Mouse (Mus musculus) right cerebral cortex, postnatal 25 days (tissue): ENCODE results near the gene Vti1a.

Source experiments
- DNase-seq: peaks from one replicate; pipeline ENCODE4 v3.0.0; 2022

Gene Vti1a

DNA sequence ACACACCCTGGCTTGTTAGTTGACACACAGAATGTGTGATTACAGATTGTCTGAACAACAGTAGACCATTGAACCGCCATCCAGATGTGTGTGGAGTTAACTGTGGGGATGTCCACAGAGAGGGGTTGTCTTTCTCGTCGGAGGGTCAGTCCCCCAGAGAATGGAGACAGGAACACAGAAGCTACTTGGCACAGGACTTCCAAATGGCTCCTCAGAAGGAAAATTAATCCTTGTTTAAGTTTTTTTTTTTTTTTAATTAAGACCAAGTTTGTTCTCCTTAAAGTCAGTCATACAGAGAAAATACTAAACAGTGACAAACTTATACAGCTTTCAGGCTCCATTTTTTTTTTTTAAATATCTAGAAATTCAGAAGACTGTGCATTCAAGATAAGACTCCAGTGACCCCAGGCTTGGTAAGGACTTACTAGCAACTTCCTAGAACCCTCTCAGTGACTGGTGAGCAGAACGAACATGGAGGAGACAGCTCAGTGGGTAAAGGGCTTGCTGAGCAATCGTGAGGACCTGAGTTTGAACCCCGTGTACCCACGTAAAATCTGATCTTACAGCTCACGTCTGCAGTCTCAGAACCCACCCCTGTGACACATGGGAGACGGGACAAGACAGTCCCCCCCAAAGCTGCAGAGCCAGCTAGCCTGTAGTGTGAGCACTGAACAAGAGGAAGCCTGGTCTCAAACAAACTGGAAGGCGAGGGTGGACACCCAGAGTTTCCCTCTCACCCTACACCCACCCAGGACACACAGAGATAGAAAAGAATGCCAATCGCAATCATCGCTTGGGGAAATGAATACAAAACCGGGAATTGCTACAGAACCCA lies 248.2 kb downstream of the Vti1a start:
- DNase-seq: no peak

DNA sequence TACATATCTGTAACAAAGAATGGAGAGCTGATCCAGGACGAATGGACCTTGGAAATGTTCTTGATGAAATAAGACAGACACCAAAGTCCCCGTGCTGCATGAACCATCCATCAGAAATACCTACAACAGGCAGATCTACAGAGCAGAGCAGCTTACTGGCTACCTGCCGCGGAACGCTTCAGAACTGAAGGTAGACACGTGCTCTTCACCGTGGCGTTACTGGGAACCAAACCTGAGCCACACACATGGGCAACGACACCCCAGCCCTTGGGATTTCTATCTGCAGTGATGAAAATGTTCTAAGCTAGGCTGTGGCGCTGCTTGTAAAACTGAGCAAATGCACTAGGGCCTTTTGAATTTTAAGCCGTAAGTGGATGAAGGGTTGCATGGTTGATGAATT lies 249.0 kb downstream of the Vti1a start:
- no peak for DNase-seq

DNA sequence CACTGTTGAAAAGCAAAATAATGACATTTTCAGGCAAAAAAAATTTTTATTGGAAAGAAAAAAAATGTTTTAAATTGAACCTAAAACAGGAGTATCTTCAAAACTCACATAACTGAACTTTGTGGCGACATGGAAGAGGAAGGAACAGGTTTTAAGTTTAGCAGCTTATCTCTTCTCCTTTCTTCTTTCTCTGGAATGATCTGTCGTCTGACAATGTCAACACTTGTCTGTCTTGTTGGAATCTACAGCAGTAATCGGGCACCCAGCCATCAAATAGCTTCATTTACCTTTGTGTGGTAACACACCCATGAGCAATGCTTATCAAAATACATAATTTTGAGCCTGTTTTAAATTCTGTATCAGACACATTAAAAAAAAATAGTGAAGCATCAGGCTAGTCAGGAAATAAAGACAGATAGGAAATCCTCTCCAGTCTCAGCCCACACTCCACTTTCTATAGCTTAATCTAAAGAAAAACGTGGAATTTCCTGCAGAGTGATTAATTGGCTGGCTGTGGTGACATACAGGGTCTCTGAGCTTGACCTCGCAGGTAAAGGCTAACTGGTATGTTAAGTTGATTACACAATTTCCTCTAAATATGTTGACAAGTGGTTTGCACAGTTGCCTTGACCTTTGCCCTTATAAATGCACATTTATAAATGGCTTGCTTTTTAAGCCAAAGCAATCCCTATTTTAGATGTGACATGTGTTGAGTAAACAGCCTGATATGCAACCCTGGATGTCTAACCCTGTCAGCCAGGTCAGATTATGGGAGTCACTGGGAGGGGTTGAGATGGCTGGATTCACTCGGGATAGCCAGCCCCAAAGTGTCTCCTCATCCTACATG lies 249.7 kb downstream of the Vti1a start:
- DNase-seq: no peak

DNA sequence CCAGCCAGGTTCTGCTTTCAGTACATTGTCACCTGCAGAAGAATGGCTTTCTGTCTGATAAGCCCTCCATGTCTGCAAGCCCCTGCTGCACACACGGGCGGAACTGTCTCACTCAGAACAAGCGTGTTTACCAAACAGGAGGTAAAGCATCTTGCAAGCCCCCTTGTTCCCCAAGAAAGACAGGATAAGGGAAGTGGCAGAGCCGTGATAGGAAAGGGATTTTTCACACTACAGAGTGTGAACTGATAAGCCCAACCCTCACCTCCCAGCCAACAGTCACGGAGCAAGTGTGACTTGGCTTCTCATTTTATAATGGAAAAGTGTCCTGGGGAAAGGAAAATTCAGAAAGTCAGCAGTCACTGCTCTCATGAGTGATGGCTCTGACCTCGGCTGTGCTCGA lies 253.0 kb downstream of the Vti1a start:
- no peak for DNase-seq

DNA sequence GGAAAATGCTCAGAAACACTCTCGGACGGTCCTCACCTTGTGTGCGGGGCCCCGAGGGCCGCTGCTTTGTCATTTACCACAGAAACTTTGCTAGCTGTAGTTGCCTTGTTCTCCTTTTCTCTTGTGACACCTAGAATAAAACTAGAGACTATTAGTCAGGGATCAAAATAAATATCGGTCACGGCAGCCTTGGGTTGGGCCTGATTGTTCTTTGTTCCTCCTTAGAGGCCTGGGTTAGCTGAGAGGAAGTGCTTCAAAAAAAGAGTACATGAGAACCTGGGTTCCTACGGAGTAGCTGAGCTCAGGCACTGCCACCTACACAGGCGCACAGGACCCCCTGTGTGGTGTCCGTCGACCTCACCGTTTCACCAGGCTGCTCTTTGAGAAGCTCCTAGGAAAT lies 253.8 kb downstream of the Vti1a start:
- DNase-seq: no peak

DNA sequence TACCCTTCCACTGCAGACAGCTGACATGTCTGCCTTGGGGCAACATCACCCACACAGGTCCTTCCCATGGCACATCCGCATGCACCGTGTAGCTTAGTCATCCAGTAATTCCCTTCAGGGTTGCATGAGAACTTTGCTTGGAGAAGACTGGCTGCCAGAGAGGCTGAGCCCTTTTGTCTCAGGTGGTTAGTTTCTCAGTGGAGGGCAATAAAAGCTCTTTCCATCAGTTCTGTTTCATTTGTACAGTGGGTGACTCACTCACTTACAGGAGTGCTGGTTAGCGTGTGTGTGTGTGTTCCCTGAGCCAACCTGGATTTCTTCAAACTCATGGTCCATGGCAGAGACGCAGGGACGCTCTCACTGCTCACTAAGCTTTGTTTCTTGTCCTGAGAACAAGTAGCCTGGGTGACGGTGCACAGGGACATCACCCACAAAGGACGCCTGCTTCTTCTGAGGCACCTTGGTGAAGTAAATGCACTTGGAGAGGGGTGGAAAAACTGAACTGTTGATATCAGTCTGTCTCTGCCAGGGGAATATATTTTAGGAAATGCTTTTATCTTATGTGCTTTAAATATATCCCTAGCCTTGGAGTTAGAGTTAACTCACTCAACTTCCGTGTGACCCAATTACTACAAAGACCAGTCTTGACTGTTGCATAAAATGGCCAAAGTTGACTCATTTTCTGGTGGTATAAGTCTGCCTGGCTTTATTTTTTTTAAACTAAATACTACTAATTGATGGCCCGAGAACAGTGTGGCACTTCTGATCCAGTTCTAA lies 254.6 kb downstream of the Vti1a start:
- no peak for DNase-seq

DNA sequence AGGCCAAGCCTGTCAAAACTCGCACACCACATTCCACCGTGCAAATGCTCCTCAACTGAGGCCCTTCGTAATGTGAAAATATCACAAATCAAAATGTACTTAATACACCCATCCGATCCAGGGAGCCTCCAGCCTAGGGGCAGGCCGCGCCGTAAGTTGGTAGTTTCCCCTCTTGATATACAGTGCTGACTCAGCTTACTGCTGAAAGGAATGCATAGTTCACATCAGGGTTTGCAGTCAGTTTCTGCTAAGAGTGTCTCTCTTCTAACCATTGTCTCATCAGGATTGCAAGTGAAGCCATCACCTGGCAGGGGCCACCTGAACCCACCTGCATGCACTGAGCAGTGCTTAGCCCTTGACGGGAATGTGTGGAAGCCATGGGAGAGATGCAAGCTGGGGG lies 255.4 kb downstream of the Vti1a start:
- DNase-seq: no peak

DNA sequence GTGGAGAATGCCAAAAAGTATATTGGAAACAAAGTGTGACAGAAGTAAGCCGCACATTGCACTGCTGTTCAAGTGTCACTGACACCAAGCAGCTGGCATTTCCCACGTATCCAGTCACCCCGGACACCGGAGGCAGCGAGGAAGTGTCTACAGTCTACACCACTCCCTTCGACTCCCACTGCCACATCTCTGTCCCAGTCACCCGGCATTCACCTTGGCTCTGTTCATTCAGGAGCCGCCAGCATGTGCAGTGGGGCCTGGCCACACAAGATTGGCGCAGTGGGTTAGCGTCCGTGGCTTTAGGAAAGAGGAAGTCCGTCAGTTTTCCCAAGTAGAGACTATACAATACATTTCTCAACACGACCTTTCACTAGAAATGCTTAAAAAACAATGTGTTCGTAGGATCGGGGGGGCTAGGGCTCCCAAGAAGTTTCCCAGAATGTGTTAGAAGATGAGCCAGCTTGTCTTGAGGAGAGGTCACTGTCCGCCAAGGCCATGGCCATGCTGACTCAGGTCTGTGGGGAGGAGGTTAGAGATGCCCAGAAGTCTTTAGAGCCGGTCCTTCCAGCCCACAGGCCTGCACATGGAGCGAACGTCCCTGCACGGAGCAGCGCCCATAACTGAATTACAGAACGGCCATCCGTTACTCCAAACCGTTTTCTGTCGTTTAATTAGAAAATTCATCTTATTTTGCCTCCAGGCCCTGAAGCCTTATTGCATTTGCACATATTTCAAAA lies 261.4 kb downstream of the Vti1a start:
- no peak for DNase-seq

DNA sequence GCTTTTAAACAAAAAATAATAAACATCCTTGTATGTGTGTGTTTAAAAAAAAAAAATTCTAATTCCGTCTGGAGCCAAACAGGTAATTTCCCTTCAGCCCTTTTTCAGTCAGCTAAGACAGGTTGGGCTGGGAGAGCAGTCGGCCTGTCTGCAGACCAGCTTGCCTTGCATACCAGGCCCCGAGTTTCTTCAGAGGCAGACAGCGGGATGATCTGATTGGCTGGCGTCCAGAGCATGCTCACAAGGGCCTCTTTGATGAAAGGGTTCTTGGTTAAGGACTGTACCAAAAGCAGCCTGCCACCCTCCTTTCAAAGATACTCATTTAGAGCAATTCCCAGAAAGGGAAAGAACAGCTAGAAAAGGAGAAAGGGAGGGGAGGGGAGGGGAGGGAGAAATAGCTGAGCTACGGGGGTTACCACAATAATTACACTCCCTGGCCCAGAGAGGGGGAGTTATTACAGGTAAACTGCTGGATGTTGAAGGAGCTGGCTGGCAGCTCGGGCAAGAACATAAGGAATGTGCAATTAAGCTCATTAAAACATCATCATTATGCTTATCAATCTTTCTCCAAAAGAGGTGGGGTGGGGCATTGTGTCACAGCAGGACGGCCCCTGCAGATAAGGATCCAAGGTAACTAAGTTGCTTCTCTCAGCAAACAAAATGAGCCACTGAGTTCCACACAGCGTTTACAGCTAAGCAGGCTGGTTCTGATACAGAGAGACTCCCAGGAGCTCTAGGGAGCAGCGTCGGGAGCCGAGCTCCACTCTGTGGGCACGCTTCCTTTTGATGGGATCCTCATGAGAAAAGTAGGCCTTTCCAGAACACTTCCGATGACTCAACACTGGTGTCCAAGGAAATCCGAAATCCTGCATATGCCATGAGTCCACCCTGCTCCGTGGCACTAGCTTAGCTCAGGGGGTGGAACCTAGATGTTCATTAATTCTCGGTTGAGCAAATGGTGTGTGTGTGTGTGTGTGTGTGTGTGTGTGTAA lies 262.3 kb downstream of the Vti1a start:
- DNase-seq: no peak

DNA sequence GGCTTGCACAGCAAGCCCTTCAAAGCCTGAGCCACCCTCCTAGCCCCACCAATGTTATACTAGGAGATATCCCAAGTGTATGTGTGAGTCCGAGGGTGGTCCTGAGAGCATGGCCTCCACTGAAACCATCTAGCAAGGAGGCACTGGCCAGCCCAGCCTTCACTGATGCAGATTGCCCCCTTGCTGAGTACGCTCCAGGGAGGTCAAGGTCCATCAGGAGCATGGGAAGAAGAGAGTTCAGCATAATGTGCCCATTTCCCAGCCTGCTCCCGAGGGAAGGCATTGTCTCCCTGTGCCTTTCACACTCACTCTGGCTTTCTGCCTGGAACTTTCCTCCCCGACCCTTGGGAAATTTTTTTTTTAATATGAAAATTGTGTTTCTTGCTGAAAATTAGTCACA lies 263.2 kb downstream of the Vti1a start:
- no peak for DNase-seq

DNA sequence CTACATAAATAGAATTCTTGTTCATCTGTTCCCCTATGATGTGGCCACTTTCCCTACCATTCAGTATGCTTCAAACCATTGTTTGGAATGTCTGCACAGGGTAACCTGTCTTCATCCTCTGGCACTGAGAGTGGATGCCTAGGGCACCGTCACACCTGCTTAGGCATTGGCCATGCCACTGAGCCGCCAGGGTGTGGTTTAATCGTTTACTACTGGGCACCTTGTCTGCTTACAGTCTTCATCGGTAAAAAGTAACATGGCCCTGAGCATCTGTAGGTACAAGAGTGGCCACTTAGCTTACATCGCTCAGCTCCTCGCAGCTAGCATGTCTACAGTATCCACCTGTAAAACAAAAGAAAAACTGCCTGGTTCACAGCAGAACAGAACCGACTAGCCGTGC lies 264.1 kb downstream of the Vti1a start:
- DNase-seq: no peak

DNA sequence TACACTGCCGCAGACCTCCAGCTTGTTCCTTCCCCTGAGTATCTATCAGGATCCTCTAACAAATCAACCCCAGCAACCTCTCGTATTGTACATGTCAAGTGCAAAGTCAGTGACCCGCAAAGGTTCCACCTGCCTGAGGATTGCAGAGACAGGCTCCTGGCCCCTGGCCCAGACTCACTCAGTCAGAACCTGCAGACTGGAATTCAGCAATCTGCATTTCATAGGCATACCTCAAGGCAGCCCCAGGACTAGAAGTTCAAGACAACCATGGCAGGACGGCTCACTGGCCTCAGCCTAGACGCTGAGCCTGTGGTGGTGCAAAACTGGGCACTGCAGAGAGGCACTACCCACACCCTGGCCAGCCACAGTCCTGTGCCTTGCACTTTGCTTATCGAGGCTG lies 264.6 kb downstream of the Vti1a start:
- DNase-seq: no peak

DNA sequence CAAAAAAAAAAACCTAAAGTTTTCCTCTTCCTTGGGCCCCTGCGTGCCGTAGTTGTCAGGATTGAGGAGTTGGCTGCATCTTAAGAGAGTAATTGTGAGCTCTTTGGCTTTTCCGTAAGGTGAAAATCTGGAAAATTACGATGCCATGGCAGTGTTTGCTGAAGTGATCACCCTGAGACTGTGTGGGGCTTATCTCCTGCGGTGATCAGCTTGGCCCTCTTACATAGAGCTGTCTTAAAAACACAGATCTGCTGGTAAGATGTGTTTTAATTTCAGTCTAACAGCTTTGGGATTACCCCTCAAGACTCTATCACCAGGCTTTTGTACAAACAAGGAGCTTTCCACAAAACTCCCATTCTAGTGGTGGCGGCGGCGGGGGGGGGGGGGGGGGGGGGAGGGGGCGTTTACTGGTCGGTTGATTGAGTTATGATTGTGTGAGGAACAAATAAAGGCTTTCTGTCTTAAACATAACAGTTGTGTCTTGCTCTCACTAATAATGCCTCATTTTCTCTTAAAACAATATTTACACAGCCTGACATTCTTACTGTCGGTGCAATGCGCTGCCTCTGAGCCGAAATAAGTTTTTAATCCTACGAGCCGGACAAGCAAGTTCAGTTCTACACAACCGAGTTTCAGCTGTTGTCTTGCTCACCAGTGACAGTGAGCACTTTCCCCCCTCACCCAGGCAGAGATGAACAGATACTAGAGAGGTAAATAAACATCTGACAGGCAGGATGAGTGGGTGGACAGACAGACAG lies 267.0 kb downstream of the Vti1a start:
- no peak for DNase-seq

DNA sequence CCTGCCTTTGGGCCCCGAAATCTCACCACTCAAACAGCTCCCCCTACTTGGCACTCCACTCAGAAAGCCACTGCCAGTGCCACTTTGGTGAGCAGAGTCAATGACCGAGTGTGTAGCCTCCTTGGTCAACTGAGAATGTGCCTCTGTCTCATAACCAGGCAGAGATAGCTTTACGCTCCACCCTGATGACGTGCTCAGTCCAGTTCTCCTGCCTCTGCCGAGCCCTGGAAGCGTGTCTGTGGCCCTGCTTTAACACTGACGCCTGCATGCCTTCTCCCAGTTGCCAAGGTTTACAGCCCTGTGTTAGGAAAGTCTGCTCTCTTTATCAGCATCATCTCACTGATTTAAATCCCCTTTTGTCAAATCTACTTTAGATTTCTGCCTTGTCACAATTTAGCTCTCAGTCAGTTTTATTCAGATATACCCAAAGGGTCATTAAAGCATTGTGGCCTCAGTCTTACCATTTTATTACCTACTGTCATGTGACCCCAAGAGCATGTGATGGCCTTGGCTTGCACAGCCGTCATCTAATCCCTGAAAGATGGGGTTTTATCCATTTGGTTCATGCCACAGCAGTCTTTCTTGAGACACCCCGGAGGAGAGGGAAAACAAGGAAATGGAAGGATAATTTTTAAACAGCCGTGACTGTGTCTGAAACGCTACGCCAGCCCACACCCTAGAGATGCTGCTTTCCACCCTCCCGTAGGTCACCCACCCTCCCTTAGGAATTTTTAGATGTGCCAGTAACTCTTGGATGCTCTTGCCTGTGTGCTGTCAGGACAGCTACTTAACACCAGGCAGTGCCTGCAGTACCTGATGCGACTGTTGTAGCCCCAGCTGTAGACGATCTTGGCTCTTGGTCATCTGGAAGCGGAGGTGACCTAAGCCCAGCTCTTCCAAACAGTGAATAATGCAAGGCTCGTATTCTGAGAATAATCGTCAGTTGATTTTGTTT lies 269.5 kb downstream of the Vti1a start:
- no peak for DNase-seq

DNA sequence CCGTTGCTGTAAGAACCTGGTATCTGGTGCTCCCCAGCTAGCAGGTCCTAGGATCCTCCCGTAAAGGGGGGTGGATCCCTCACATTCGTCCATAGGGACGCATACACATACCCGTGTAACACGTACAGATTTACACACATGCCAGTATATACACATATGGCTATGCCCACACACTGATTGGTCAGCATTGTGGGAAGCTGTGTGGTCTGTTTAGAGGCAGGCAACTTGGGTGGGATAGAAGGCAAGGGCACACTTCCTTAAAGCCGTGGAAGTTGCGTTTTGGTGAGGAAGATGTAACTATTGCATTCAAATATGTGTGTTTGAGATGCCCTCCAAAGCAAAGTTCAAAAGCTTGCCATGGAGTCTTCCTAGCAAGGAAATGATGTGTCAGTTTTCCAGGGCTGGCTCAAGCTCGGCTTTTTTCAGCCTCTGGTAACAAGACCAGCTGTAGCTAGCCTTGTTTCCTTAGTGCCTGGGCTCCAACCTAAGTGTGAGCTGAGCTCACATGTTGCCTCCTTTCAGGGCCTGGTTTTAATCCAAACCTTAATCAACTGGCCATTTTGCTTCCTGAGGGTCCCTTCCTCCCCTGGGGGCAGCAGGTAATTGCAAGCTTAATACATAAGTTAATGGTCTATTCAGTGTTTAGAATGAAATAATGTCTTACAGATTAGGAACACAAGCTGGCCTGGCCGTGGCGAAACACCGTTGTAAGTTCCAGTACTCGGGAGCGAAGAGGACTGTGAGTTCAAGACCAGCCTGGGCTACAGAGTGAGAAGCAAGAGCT lies 271.7 kb downstream of the Vti1a start:
- DNase-seq: no peak

DNA sequence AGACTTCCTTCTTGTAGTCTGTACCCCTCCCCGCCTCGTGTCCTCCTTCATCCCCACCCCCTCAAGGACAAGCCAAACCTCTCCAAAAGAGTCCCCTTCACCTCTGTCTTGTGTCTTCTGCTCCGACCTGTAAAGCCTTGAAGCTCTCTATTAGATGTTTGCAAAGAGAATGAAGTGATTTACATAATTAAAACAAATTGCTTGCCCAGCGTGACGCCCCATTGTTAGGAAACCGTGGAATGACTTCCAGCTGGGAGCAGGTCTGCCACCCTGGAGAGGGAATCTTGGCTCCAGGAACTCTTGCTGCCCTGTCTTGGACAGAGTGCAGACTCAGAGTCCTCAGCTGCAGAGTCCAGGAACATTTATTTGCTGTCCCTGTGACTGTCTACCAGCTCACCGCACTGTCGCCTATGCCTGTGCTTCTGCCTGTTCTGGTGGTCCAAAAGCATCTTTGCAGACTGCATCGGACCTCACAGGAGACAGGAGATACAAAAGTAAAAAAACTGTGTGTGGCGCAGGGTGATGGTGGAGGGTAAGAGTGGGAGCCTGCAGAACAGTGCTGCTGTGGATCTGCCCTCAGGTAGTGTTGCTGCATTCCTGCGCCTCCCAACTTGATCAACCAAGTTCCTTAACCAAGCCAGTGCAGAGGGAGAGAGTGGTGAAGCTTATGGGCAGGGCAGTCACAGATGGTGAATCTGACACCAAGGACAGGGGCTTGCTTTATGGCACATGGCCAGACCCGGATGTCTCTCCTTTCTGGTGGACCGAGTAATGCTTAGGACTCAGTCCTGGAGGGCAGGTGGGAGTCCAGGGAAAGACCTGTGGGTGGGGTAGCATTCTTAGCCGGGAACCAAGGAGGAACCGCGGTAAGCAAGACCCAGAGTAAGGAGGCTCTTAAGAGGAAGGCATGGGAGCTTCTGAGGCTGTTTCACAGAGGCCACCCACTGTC lies 273.1 kb downstream of the Vti1a start:
- DNase-seq: no peak
